Mouse (Mus musculus): ENCODE data around the gene Tfdp2.
"Not testable (repeated sequence)": the region's sequence is repeated elsewhere in the genome, so short reads cannot be mapped to it uniquely, and the experiment has no call there.

Gene Tfdp2

DNA sequence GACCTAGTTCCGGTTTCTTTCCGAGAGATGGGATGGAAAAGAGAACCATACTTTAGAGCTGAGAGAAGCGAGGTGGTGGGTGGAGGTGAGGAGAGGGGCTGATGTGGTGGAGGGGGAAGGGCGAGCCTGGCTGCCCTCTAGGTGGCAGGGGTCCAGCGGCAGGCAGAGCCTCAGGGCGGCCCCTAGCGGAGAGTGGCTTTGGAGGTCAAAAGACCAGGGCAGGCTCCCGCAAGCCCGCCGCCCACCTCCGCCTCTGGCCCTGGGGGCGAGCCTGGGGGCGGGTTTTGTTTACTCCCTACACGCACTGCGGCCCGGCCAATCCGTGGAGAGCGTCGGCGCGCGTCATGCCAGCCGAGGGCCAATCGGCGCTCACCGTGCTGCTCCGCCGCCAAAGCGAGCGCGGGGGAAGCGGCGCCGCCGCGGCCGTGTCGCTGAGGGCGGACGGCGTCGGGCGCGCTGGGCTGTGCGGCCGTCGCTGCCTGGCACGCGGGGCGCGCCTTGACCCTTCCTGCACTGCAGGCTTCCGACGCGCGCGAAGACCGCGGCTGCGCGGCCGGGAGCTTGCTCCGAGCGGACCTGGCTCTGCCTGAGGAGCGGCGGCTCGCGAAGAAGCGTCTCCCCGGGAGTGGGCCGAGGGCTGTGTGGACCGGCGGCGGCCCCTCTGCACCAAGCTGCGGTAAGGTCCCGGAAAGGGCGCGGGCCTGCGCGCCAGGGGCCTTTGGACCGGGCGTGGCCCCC is at the start of gene Tfdp2:
Gene Tfdp2, plus strand, starts transcription at position 391 of the 738 bp plus-strand sequence.
- peak; percentile 91 for DNase-seq (ENCODE audit: extremely low spot score, low spot score)

DNA sequence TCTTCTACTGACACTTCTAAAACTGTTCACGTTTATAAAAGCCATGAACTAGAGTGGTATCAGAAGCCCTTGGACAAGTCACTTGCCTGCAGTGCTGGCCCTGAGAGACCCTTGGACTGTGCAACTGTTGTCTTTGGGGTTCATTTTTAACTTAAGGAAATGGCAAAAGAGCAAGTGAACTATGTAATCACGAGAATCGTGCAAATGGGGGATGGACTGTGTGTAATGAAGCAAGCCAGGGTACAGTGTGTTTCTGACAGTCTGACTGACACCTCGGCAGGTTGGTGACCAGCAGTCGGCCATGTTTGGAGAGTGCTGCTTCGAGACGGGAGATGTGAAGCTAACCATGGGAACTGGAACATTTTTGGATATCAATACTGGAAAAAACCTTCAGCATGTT is 43.3 kb upstream of the Tfdp2 start:
- no peak for DNase-seq (ENCODE audit: extremely low spot score, low spot score)

DNA sequence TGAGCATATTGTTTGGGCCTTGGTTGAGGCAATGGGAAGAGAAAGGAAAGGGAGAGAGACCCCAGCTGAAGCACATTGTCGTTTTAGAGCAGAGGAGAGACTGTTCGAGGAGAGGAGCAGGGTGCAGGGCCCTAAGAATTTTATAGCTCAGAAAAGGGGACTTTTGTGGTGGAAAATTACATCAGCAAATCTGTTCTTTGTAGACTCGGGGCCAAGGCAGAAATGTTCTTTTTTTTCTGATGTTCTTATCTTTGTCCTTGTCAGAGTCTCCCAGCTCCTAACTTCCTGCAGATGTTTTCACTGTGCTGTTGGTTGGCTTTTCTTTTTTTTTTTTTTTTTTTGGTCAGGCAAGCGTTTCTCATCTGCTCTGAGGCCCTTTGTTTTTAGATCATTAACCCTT is 37.6 kb upstream of the Tfdp2 start:
- no peak for DNase-seq (ENCODE audit: extremely low spot score, low spot score)

DNA sequence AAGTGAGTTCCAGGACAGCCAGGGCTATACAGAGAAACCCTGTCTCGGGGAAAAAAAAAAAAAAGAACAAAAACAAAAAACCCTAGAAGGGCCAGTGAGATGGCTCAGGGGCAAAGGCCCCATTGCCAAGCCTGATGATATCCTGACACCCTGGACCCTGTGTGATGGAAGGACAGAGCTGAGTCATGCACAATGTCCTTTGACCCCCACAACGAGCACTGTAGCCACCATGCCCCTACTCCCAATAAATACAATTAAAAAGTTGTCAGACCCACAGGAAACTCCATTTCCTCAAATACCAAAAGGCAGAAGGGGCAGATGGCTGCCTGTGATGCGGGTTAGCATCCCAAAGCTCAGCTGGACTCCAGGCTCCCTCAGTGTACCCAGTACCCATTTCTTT is 37.0 kb upstream of the Tfdp2 start:
- no peak for DNase-seq (ENCODE audit: extremely low spot score, low spot score)

DNA sequence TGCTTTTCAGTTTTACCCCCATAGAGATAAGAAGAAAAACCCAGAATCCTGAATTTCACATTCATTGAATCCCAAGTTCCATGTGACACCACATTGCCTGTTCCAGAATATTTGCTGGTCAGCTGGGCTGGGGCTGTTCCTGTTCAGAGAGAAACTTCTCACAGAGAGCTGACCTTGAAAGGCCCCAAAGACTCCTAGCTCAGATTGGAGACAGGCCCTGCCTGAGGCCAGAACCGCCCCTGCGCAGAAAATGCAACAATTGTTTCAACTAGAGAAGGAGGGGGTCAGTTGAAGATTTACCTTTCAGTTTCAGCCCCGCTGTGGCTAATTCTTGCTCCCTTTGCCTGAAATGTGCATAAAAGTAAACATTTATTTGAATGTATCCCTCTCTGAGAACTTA is 35.3 kb upstream of the Tfdp2 start:
- DNase-seq (ENCODE audit: extremely low spot score, low spot score), result no peak

DNA sequence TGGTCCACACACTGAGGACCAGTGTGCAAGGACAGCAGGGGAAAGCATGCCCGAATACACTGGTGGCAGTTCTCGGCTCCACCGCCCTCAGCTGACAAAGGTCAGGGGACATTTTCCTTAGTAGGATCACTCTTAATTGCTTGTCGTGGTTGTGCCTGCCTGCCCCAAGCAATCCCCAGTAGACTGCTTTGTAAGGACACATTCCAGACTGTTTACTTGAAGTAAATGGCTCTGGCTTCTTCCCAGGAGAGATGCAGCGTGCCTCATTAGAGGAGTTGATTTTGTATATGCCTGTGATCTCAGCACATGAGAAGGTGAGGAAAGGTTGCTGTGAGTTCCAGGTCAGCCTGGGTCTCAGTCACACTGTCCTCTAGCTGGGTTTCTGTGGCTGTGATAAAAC is 33.7 kb upstream of the Tfdp2 start:
- DNase-seq (ENCODE audit: extremely low spot score, low spot score), result no peak

DNA sequence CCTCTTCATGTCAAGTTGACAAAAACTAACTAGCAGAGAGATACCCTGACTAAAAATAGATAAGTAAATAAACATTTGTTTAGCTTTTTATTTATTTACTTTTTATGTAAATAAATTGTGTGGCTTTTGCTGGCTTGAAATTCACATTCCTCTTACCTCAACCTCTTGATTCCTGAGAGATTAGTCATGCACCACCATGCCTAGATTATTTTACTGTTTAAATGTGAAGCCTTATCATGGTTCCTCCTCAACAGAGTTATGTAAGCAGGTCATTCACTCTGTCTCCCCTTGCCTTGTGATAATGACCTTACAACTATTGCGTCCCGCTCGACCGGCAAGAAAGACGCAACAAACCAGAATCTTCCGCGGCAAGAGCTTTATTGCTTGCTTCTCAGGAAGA is 32.6 kb upstream of the Tfdp2 start:
- no peak for DNase-seq (ENCODE audit: extremely low spot score, low spot score)

DNA sequence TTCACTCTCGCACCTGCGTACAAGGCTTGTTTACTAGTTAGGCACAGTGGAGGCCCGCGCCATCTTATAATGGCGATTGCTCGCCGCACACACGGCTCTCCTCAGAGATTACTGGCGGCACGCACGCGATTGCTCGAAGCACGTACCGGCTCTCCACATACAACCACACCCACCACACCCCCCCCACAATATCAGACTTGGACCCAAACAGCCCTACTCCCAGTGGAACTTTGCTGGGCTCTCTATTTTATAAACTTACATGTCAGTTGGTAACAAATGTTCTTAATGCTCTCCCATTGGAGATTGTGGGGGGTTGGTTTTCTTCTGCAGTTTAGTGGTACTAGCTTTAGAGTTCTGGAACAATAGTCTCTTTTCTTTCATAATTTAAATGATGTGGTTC is 32.1 kb upstream of the Tfdp2 start:
- DNase-seq (ENCODE audit: extremely low spot score, low spot score), result not testable (repeated sequence)

DNA sequence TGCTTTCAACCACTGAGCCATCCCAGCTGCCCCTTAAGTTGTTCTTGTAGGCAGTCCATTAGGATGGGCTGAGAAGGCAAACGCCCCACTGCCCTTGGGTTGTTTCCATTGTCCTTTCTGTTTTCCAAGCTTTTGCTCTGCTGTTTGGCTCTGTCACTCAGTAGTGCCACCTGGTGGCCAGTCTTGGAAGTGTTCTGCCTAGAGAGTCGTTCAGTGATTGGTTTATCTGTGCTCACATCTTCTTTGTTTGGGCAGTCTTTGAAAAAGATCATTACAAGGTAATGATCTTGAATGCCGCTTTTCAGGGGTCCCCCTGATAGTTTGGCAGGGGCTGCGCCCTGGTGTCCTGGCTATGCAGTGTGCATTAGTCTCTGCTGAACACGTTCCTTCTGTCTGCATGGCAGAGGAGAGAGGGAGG is 28.9 kb upstream of the Tfdp2 start:
- DNase-seq (ENCODE audit: extremely low spot score, low spot score), result peak; percentile 91

DNA sequence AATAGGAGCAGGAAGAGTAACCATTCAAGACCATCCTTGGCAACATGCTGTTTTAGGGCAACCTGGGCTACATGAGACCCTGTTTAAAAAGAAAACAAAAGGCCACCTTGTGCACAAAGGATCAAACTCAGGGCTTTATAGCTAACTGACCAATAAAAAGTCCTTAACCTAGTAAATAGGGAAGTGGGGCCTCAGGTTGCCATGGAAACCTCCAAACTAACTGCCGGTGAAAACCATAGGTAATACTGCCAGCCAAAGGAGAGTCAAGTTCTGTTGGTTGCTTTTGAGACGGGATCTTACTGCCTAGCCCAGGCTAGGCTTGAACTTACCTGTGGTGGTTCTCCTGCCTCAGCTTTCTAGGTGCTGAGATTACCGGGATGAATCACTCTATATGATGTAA is 25.5 kb upstream of the Tfdp2 start:
- DNase-seq (ENCODE audit: extremely low spot score, low spot score), result no peak

DNA sequence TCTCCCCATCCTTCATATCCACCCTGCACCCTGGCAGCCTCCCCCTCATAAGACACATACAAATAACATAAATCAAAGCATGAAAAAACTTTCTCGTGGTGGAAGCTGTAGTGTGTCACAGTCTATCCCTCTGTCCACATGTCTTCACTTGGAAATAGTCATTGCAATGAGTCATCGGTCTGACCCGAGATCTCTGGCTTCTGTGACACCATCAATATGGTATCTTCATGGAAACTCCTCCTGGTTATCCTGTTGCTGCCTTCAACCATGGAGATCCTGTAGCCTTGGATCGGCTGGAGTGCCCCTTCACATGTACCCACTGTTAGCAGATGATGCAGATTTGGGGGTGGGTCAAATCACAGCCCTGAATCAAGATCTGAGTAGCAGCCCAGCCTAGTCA is 11.2 kb upstream of the Tfdp2 start:
- DNase-seq (ENCODE audit: extremely low spot score, low spot score), result no peak

DNA sequence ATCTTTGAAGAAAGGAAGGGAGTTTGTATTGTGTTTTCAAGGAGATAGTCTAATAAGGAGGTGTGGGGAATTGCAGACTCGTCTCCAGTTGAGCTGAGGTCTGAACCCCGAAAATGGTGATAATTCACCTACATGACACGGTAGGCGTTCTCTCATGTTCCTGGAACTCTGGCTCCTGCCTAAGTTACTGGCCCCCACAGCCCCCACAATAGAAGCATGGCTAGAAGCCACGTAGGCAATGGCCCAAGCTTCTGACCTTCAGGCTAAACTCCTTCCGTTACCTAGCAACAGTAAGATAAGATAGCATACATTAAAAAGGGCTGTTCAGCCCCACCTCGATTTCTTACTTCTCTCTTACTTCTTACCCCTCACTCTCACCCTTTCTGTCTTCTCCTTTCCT is 9.4 kb upstream of the Tfdp2 start:
- DNase-seq (ENCODE audit: extremely low spot score, low spot score), result no peak

DNA sequence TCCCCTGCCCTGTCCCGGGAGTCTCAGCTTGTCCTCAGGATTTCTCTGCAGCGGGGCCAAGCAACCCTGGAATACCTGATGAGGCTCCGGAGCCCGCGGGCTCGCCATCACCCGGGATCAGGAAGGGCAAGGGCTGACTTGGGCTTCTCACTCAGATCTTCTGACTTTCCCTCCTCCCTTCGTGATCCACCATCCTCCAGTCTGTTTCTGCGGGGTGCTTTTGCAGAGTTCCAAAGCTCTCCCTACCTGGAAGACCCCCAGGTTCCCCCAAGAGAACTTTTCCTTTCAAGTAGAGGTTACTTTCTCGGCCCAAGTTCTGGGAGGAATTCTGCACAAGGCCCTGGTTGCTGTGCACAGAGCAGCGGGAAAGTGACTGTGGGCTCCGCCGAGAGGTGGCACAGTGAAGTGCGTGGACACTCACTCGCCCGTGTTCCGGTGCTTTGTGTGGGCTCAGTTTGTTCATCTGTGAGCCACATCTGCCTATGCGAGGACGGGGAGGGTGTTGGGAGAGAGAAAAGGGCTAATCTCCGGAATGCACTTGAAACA is 634 bp downstream of the Tfdp2 start:
- no peak for DNase-seq (ENCODE audit: extremely low spot score, low spot score)

DNA sequence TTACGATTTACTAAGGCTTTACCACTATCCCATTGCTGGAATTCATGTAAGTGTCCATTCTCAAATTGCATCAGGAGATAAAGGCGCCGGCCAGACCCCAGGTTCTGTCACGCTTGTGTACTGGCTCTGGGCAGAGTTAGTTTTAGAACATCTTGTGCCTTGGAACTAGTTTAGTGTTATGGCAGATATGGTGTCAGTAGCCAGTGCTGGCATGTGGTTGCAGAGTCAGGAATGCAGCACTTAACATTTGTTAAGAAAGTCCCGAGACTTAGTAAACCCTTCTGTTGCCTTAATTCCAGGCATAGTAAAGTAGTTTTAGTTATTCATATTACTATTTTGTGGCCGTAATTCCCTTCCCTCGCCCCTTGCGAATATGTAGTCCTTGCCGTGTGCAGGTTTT is 1.7 kb downstream of the Tfdp2 start:
- DNase-seq (ENCODE audit: extremely low spot score, low spot score), result no peak

DNA sequence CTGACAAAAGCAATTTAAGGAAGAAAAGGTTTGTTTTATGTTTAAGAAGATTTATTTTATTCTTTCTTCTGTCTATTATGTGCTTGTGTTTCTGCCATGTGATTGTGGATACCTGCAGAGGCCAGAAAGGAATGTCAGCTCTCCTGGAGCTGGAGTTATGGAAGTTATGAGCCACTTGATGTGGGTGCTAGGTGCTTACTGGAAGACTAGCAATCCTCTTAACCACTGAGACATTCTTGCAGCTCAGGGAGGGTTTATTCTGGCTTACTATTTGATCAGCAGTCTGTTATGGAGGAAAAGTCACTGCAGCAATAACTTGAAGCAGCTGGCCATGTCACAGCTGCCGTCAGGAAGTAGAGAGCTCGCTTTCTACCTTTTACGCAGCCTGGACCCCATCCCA is 7.6 kb downstream of the Tfdp2 start:
- DNase-seq (ENCODE audit: extremely low spot score, low spot score), result no peak

DNA sequence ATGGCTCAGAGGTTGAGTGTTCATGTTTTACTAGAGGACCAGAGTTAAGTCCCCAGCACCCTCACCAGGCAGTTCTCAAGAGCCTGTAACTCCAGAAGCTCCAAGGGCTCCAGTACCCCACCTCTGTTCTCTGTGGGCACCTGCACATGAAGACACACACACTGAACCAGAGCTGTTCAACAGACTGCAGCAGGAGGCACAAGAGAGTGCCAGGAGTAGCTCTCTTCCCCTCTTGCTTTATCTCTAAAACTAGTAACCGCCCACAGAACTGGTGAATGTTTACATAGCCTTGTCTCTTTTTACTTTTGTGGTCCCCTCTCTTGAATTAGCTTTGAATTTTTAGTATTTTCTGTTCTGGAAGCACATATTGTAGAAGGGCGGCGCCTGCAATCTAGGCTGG is 11.4 kb downstream of the Tfdp2 start:
- DNase-seq (ENCODE audit: extremely low spot score, low spot score), result no peak

DNA sequence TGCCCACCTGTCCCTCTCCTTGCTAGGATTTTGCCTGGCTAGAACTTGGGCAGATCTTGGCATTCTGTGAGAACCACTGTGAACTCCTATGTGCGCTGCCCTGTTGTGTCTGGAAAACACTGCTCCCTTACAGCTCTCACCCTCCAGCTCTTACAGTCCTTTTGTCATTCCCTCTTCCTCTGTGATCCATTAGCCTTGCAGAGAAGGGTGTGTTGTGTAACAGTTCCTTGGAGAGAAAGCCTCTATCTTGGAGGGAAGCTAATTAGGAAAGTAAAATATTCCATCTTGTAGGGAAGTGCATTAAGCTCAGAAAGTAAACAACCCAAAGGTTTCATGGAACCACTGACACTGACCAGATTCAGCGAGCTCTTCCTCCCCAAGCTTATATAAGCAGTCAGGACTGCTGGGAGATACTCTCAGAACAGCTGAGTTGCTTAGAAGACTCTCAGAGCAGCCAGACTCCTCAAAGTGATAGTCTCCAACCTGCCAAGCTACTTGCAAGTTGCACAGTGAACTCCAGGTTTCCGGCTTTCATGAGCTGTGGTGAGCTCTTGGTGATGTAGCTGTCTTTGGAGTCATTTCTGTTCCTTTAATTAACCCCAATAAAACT is 17.1 kb downstream of the Tfdp2 start:
- no peak for DNase-seq (ENCODE audit: extremely low spot score, low spot score)

DNA sequence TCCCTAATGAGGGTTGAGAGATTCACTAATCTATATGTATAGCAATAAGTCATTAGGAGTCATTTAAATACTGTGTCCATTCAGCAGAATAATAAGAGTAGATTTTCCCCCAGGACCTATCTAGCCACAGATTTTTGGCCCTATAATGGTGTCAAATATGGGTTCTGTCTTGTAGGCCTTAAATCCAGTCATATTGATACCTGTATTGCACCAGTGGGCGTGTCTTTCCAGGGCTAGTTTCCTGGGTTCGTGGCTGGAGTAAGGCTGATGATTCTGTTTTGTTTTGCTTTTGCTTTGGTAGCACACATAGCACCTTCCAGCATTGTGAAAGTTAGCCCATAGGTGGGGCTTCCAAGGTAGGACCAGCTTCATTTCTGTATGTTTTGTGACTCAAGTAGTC is 18.1 kb downstream of the Tfdp2 start:
- no peak for DNase-seq (ENCODE audit: extremely low spot score, low spot score)

DNA sequence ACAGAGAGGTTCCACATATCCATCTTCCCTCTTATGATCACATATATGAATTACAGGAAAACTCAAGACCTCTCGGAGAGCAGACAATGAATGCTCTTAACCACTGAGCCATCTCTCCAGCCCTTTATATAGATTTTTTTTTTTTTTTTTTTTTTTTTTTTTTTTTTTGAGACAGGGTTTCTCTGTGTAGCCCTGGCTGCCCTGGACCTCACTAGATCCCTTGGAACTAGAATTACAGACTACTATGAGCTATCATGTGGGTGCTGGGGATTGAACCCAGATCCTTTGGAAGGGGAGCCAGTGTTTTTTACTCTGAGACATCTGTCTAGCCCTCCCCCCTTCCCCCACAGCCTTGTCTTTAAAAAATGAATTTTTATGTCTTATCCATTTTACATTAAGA is 21.2 kb downstream of the Tfdp2 start:
- DNase-seq (ENCODE audit: extremely low spot score, low spot score), result no peak

DNA sequence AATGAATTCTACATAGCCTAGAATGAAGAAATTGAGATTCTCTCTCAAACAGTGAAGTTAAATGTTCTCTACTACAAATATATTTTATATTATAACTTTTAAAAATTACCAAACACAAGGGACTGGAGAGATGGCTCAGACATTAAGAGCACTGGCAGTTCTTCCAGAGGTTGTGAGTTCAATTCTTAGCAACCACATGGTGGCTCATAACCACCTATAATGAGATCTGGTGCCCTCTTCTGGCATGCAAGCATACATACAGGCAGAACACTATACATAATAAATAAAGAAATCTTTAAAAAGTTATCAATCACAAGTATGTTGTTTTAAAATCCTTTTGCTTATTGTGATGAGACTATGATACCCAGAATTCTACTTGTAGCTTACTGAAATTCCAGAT is 21.7 kb downstream of the Tfdp2 start:
- no peak for DNase-seq (ENCODE audit: extremely low spot score, low spot score)

DNA sequence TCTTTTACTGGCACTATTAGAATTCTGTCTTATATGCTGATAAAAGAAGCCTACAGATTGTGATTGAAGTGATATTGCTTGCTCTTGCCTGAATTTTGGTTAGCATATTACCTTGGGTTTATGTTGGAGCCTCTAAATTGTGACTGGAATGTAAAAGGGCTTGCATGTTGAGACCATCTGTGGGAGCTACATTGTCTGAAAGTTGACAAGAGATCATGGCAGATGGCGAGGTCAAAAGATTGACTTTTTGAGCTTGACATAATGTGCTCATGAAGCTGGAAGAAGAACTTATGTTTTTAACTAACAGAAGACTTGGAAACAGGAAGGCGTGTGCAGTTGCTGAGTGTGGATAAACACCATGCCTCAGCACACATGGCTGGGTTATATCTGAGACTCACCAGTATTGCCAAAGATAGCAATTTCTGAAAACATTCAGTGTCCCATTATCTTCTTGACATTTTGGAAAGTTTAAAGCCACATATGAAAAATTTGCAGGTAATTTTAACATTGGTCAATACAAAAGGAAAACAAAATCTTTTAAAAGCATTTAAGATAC is 23.1 kb downstream of the Tfdp2 start:
- DNase-seq (ENCODE audit: extremely low spot score, low spot score), result no peak

DNA sequence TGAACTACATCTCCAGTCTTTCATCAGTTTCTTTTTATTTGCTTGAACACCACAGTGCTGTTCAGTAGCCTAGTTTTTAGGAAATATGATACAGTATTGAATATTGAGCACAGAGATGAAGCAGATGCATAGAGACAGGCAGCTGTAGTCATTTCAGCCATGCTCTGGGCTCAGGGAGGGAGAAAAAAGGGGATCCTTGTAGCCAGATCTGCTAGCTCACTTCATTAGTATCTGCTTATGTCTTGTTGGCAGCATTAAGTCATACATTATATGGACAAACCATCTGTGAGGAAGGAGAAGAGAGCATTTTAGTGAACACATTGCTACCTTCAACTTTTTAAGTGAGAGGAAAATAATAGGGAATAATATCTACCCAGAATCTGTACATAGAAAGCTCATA is 24.3 kb downstream of the Tfdp2 start:
- DNase-seq (ENCODE audit: extremely low spot score, low spot score), result no peak

DNA sequence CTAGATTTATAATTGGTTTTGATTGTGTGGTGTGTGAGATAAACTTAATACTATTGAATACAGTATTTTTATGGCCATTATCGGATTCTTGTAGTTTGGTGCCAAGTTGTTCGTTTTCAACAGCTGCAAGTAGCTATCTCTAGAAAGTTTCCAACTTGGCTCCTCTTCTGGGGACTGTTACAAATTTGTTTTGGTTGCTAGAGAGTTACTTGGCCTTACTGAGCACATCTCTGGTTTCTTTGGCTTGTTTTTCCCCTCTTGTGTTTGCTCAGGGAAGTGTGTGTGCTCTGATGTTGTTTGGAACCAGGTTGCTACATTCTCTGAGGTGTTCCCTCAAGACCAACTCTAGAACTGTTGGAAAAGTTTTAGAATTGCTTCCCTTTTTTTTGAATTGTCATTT is 27.2 kb downstream of the Tfdp2 start:
- no peak for DNase-seq (ENCODE audit: extremely low spot score, low spot score)

All from neural tube, embryonic 10.5 days (tissue).